Mouse (Mus musculus): ENCODE measurements around the gene March4. TPM values are rescaled to one million over a fixed set of nuclear protein-coding genes. Genes with fewer than 3 reads are reported as not detected.

The March4 gene
- total RNA-seq, 2 experiments from 2014 or later = 0.14 to 0.28 TPM

DNA sequence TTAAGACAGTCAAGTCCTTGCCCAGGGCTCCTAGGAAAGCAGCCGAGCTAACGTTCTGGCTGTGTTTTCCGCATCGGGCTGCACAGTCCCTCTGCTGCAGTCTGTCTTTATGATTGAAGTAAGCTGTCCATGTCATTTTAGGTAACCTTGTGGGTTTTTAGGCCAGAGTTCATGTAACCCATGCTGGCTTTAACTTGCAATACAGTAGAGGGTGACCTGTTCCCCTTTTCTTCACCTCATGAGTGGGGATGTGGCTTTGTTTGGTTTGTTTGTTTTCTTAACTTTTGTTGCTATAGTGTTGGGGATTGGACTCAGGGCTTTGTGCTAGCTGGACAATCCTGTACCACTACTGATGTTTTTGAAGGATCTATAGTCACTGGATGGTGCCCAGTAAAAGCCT is 146.3 kb downstream of the March4 start:
- DNase-seq = no peak

- no peak for DNase-seq
These were observed 153.1 kb downstream of the March4 start for GRCm38 (mm10) chr1:72383651-72384050.

- DNase-seq = no peak
These were observed 153.7 kb downstream of the March4 start for GRCm38 (mm10) chr1:72383056-72383455.

GRCm38 (mm10) chr1:72380544-72380943 is 156.2 kb downstream of the March4 start:
- no peak for DNase-seq

GRCm38 (mm10) chr1:72379752-72380353 is 156.9 kb downstream of the March4 start:
- DNase-seq = no peak

DNA sequence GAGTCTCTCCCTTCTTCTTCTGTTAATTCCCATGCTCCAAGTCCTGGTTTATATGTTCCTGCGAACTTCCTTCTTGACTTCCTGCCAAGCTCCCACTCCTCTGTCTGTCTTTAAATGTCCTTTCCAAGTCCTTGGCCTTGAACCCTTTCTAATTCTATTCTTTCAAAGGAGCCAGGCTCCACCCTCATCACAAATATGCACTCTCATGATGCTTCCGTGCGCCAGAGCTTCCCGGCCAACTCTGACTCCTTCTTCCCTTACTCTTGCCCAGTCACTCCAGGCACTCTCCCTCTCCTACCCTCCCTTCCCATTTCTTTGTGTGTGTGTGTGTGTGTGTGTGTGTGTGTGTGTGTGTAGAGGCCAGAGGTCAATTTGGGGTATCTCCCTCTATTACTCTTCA is 158.6 kb downstream of the March4 start:
- DNase-seq = no peak

Other genes starting within 250 kb of the March4 start
- 10 to 100 TPM; 23.9 to 24.9 TPM for gene Xrcc5, start 229.5 kb downstream of the March4 start, total RNA-seq (2021)
- gene Smarcal1, start 46.3 kb upstream of the March4 start, total RNA-seq (2021) = 10 to 100 TPM; 16.3 to 24.6 TPM
- gene Ankar, start 163.6 kb upstream of the March4 start, total RNA-seq (2021) = not detected
- 100 to 1,000 TPM; 943 to 945 TPM for gene Rpl37a, start 174.4 kb upstream of the March4 start, total RNA-seq (2021)